Mouse (Mus musculus) left cerebral cortex, adult 11 months (tissue): ENCODE results near the gene Fdxr.

Experiments
- DNase-seq: peaks from one replicate; pipeline ENCODE4 v3.0.0; 2022; ENCODE audit warnings: low spot score

Fdxr gene

GRCm38 (mm10) chr11:115289885-115290284, 13.0 kb upstream of the Fdxr start:
- no peak for DNase-seq

DNA sequence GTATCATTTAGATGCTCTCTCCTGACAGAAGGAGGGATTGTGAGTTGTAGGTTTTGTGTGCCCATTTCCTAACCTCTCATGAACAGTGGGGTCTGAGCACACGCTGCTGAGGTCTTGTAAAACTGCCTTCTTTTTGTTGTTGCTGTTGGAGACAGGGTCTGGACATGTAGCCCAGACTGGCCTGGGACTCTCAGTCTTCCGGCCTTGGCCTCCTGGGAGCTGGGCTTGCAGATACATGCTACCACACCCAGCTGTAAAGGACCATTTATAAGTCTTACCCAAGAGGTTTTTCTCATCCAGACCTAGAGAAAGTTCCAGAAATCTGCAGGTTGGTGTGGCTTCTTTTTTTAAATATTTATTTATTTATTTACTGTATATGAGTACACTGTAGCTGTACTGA, 11.5 kb upstream of the Fdxr start:
- DNase-seq, result no peak

- no peak for DNase-seq
Measured at GRCm38 (mm10) chr11:115287386-115287785, 10.5 kb upstream of the Fdxr start.

DNA sequence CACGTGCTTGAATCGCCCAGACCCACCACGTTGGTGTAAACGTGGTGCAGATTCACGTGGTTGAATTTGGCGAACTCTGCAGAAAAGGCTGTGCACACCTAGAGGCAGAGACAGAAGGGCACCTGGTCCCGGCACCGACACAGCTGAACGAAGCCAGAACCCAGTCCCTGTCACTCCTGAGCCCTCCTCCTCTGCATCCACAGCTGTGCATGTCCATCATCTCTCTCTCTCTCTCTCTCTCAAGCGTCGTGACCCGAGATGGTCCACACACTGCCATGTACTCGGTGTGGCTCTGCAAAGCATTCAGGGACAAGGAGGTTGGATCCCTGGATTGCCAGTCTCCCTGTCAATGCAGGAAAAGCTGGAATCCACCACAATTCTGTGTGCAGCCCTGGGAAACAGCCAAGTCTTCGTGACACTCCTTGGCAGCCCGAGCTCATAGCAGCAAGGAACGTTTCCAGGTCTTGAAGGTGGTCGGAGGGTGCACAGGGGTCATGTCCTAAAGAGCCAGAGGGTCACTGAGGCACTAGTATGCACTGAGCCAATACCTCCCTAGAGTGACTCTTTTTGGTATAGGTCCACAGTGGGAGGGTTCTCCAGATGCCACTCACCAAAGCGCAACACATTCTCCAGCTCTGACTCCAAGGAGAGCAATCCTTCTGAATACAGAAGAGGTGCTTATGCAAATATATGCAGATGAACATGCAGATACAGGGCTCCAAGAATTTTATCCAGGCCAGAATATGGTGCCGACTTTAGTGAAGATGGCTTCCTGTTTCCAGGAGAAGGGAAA, 9.5 kb upstream of the Fdxr start:
- DNase-seq, result no peak

DNA sequence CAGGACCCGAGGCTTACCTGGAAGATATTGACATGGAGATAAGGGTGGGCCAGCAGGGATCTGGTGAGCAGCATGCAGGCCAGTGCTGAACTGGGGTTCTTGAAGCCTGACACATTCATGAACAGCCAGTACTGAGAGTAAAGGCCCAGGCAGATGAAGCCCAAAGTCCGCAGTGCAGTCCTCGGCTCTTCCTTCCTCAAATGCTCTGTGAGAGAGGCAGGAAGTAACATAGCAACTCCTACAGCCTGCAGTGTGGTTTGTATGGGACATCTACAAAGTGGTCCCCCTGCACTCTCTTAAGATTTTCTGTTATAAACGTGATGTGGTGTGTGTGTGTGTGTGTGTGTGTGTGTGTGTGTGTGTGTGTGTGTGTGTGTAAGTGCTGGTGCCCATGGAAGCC, 8.4 kb upstream of the Fdxr start:
- no peak for DNase-seq

DNA sequence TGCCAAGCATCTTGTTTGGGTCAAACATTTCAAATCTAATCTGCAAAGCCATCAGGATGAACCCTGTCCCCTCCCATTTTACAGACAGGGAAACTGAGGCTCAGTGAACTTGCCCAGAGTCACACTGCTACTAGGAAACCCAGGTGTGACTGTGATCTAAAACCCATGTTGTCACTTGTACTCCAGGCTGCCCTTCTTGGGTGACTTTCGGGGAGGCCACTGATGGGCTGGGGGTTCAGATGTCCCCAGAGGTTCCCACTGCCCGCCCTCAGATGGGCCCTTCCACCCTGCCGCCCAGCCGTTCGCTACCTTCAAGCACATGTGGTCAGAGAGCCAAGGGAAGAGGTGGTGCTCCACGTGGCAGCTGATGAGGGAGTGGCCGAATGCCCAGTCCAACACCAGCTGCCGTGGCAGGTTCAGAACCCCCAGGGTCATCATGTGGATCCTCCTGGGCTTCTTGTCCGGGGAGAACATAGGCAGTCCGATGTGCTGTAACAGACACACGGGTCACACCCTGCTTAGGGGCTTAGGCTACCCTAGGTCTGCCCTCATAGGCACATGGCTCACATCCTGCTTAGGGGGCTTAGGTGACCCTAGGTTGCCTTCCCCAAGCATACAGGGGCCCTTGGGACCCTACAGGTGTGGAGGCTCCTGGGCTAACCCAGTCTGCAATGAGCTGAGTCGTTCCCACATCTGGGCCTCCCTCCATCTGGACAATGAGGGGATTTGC, 7.2 kb upstream of the Fdxr start:
- no peak for DNase-seq

DNA sequence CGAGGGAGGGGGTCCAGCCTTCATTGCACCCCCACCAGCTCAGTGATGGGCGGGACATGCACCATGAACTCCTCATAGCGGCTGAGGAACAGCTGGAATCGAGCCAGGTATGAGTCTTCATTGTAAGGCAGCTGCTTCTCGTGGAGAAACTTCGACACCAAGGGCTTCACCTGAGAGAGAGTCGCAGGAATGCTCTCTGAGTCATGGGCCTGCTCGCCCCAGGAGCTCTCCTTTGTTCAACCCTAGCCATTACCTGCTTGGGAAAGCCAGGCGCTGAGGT, 6.6 kb upstream of the Fdxr start:
- DNase-seq, result no peak

DNA sequence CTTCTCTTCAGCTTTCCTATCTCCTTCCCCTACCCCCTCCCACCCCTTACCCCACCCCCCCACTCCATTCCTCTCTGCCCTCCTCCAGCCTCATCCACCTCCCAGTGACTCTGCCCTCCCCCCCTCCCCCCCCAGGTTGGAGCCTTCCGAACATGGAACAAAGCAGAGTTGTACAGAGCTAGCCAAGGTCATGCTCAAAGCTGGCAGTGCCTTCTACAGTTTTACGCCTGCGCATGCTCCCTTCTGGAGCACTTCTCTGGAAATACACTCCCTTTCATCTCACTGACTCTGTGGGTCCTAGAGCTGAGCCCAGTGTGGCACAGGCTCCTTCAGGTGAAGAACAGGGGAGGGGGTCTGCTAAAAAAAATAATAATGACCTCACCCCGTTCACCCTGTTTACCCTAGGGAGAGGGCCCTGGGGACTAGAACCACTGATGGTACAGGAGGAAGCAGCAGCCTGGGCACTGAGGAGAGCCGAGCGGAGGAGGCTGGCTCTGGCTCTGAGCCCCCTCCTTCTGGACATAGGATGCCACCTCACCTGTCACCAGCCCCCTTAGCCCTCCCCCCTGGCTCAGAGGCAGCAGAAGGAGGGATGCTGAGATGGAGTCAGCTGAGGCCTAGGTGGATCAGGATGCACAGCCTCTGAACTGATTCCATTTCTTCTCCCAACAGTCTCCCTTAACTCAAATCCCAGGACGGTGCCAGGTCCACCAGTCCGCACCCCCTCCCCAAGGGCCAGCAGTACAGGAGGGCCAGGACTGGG, 6.1 kb upstream of the Fdxr start:
- no peak for DNase-seq

DNA sequence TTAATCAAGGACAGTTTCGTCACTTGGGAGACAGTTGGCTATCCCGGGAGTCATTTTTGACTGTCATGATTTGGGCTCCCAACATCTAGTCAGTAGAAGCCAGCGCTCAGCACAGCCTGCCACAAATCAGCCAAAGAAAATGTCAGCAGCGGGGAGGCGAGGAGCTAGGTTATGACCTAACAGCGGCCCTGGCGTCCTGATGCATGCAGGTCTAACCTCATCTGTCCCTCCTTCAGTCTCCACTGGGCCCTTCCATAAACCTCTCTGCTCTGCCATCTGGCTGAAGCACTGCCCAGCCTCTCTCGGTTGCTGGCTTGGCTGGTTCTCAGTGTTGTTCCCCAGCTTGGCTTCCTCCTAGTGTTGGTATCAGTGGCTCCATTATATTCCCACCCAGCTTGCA, 5.4 kb upstream of the Fdxr start:
- no peak for DNase-seq

GRCm38 (mm10) chr11:115279726-115280125, 2.9 kb upstream of the Fdxr start:
- no peak for DNase-seq

- no peak for DNase-seq
Measured at GRCm38 (mm10) chr11:115278176-115278575, 1.3 kb upstream of the Fdxr start.

DNA sequence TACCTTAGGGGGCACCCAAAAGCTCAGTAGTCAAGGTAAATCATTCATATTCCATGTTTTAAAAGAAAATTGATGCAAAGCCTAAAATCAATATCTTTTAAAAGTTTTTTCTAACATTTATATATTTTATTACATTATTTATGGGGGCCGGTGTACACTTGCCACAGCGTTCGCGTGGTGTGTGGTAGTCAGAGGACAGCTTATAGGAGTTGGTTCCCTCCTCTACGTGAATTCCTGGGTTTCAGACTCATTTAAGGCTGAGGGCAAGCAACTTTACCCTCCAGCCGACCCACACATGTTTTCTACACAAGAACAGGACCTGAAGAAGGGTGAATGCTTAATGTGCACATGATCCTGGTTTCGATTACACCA, 740 bp upstream of the Fdxr start:
- no peak for DNase-seq

DNA sequence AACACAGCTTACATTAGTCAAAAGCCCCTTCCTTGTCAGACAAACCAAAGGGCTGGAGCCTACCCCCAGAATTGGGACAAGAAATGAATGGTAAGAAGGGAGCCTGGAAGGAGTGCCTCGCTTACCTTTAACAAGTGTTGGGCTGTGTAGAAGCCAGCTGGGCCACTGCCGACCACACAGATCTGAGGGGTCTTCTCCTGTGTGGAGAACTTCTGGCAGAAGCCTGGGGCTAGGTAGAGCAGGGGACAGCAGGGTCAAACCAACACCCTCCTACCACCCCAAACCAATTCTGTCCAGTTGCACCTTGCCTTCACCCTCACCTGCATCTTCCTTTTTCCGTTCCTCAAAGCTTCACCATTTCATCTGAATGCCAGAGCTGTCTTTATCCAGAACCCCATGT, 896 bp downstream of the Fdxr start:
- DNase-seq, result no peak

DNA sequence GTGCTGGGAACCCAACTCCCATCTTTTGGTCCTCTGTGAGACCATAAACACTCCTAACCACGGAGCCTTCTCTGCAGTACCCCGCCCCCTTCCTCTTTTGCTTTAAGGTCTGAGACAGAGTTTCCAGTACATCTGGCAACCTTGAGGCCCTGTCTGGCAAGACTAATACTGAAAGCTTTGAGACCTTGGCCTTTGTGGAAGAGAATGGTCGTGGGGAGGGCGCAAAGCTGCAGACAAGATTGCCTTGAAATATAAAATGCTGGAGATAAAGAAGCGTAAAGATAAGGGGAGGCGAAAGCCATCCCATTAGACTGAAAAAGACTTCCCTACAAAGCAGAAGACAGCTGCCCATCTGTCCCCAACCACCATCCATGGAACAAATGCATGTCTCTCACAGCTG, 1.3 kb downstream of the Fdxr start:
- no peak for DNase-seq

- no peak for DNase-seq
Measured at GRCm38 (mm10) chr11:115274771-115275170, 2.1 kb downstream of the Fdxr start.

- DNase-seq, result no peak
Measured at GRCm38 (mm10) chr11:115274178-115274577, 2.7 kb downstream of the Fdxr start.

- no peak for DNase-seq
Measured at GRCm38 (mm10) chr11:115273735-115274134, 3.1 kb downstream of the Fdxr start.

DNA sequence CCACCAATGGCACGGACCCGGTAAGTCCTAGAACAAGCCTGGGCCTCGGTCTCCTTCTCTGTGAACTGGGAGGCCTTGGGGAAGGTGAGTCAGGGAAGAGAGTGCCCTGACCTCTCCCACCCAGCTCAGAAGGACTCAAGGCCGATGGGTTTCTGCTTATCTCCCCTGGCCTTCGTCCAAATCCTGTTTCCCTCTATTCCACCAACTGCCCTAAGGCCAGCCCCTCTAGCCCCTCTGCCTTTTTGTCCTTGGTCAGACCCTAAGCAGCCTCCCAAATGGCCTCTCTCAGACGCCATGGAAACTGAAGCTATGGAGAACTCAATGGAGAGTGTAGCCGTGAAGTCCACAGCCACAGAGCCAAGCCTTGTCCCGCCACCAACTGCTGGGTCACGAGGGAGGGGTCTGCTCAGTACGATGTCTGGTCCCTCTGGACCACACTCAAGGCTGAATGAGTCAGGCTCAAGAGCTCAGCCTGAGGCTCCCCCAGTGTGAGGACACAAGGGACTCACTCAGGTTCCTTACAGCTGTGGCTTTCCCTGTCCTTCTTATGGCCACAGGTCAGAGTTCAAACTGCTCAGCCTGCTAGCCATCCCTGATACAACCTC, 3.9 kb downstream of the Fdxr start:
- no peak for DNase-seq

GRCm38 (mm10) chr11:115271481-115271880, 5.4 kb downstream of the Fdxr start:
- no peak for DNase-seq

DNA sequence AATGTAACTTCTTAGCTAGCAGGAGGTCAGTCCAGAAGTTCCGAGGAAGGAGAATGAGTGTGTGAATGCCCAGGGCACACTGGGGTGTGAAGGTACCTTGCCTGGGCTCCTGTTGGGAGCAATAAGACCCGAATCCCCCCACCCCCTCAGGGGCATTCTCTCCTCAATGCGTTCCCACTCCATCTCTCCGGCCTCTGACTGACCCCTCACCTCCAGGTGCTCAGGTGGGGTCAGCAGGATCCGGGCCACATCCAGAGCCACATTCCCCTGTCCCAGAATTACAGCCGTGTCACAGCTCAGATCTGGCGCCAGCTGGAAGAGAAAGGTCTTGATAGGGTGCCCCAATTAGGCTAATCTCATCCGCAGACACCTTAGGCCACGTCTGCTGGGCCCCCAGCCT, 5.8 kb downstream of the Fdxr start:
- no peak for DNase-seq

DNA sequence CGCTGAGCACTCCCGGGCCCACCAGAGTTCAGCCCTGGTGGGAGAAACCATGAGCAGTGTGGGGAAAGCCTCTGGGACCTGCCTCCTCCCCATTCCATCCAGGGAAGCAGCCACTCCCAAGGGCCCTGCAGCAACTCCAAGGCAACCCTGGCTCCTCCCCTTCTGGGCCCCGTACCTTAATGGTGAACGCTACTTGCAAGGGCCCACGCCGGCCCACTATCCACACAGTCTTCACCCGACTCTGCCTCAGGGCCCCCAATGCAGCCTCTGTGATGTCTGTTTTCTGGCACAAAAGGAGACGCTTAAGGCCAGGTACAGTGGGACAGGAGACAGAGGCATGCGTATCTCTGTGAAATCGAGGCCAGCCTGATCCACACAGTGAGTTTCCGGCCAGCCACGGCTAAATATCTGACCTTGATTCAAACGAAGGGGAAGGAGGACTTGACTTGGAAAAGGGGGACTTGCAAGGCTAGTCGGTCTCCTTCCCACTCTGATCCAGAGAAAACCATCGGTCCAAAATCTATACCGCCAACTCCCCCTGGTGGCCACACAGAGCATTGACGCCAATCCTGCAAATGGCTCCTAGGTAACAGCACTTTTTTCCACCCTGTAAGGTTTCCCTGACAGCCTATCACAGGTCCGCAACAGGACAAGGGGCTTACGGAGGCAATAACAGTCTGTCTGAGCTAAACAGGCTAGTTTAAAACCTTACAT, 6.5 kb downstream of the Fdxr start:
- DNase-seq, result peak; percentile 76
